Mouse (Mus musculus) kidney, adult 8-10 months (tissue): ENCODE data around the gene Entpd2.

Source experiments
- DNase-seq, 2 experiments: peaks; one replicate each; pipeline ENCODE4 v3.0.0; 2022

Gene Entpd2

GRCm38 (mm10) chr2:25395721-25396596, at the start of gene Entpd2:
TSS of gene Entpd2 (plus strand) at chr2:25395874.
- DNase-seq, result peak; percentile 36 to 66

GRCm38 (mm10) chr2:25348162-25348561, 47.5 kb upstream of the Entpd2 start:
- no peak for DNase-seq

- no peak for DNase-seq
Measured at GRCm38 (mm10) chr2:25349499-25349898, 46.2 kb upstream of the Entpd2 start.

GRCm38 (mm10) chr2:25350701-25351100, 45.0 kb upstream of the Entpd2 start:
- DNase-seq, result no peak

GRCm38 (mm10) chr2:25354211-25354610, 41.5 kb upstream of the Entpd2 start:
- DNase-seq, result no peak

- DNase-seq, result no peak
Measured at GRCm38 (mm10) chr2:25355419-25356066, 40.1 kb upstream of the Entpd2 start.

GRCm38 (mm10) chr2:25356208-25357079, 39.2 kb upstream of the Entpd2 start, which contains the start of gene Dpp7:
TSS of gene Dpp7 (minus strand) at chr2:25356359.
- peak; percentile 80 to 89 for DNase-seq

GRCm38 (mm10) chr2:25359848-25360247, 35.8 kb upstream of the Entpd2 start:
- DNase-seq, result no peak

GRCm38 (mm10) chr2:25363478-25364178, 32.0 kb upstream of the Entpd2 start:
- no peak for DNase-seq

GRCm38 (mm10) chr2:25364313-25364712, 31.4 kb upstream of the Entpd2 start:
- DNase-seq, result no peak

- no peak for DNase-seq
Measured at GRCm38 (mm10) chr2:25364761-25365090, 30.9 kb upstream of the Entpd2 start.

- peak; percentile 84 to 85 for DNase-seq
Measured at GRCm38 (mm10) chr2:25365091-25365761, 30.4 kb upstream of the Entpd2 start, which contains the start of gene Uap1l1. TSS of gene Uap1l1 (minus strand) at chr2:25365682.

- DNase-seq, result no peak
Measured at GRCm38 (mm10) chr2:25369996-25370395, 25.7 kb upstream of the Entpd2 start.

- DNase-seq, result peak; percentile 81 to 87
Measured at GRCm38 (mm10) chr2:25371764-25372643, 23.7 kb upstream of the Entpd2 start, which contains the start of gene Sapcd2. TSS of gene Sapcd2 (plus strand) at chr2:25372321.

- no peak for DNase-seq
Measured at GRCm38 (mm10) chr2:25372644-25373391, 22.9 kb upstream of the Entpd2 start.

GRCm38 (mm10) chr2:25373431-25373830, 22.2 kb upstream of the Entpd2 start:
- no peak for DNase-seq

- DNase-seq, result peak; percentile 40 to 71
Measured at GRCm38 (mm10) chr2:25376589-25376988, 19.1 kb upstream of the Entpd2 start.

GRCm38 (mm10) chr2:25384492-25384891, 11.2 kb upstream of the Entpd2 start:
- no peak for DNase-seq

GRCm38 (mm10) chr2:25391266-25391665, 4.4 kb upstream of the Entpd2 start:
- DNase-seq, result no peak
